In genomic region chr11:107188565-107189552, GRCm38 (mm10) we compare ENCODE assay signal across 8 mouse cellular contexts. TPM values are rescaled to one million over a fixed set of nuclear protein-coding genes. Genes with fewer than 3 reads are reported as not detected.
A peak's percentile ranks its signal among the peaks of the same experiment; 100 is the strongest.
DNase-seq lines count a peak whose midpoint lies in the region; ATAC-seq and TF ChIP-seq lines count a peak whose summit lies in the region.

Gene Nol11 (minus strand): TSS chr11:107189381.

- DNase-seq in MN1 (ENCODE audit: low spot score) = peak; percentile 98
- peak; percentile 99 for DNase-seq in cerebellum, adult 9-10 months
- DNase-seq in hindbrain, embryonic 10.5 days (ENCODE audit: low spot score) = peak; percentile 98
- peak; percentile 98 for DNase-seq in layer of hippocampus, adult 9-11 months
- DNase-seq in lung, postnatal 0 days (ENCODE audit: low spot score) = peak; percentile 99
- peak; percentile 99 for DNase-seq in ovary, postnatal 14 days (ENCODE audit: low spot score)
- DNase-seq in thymus, postnatal 14 days = peak; percentile 98

- H3K9ac ChIP-seq in lung, postnatal 0 days (replicated peaks; ENCODE audit: low read depth) = peak within 1 kb of the TSS; percentile 77

- WGBS in hindbrain, embryonic 10.5 days = under 1% methylated on average over 62 of the region's 62 CpGs
- WGBS in lung, postnatal 0 days = under 1% methylated on average over 62 of the region's 62 CpGs

- H3K36me3 ChIP-seq in hindbrain, embryonic 10.5 days = peaks cover 34% of the 10 kb centered on the region
- H3K36me3 ChIP-seq in lung, postnatal 0 days (ENCODE audit: insufficient read depth, low read length) = peaks cover 2% of the 10 kb centered on the region; the same call in 1 of the 2 replicates

- H3K4me3 ChIP-seq in hindbrain, embryonic 10.5 days = peak within 1 kb of the TSS; percentile 91
- H3K4me3 ChIP-seq in lung, postnatal 0 days (ENCODE audit: low read depth, low read length) = peak within 1 kb of the TSS; percentile 70

- peak within 1 kb of the TSS; percentile 92 for H3K27ac ChIP-seq in hindbrain, embryonic 10.5 days
- peak within 1 kb of the TSS; percentile 57 for H3K27ac ChIP-seq in lung, postnatal 0 days (ENCODE audit: low read length)

- no peak; the same call in none of the 2 replicates for TF ChIP-seq EP300 in lung, postnatal 0 days (IDR thresholded peaks at IDR 0.05)

- H3K9me3 ChIP-seq in hindbrain, embryonic 10.5 days = no peaks in the 10 kb centered on the region
- H3K9me3 ChIP-seq in lung, postnatal 0 days (ENCODE audit: low read length) = no peaks in the 10 kb centered on the region

- H3K27me3 ChIP-seq in hindbrain, embryonic 10.5 days (ENCODE audit: insufficient read depth, poor library complexity, severe bottlenecking) = no peaks in the 10 kb centered on the region
- H3K27me3 ChIP-seq in lung, postnatal 0 days (replicated peaks; ENCODE audit: insufficient read depth, low read length) = no peaks in the 10 kb centered on the region

- peaks cover 7% of the 10 kb centered on the region for H3K4me1 ChIP-seq in hindbrain, embryonic 10.5 days (replicated peaks)
- H3K4me1 ChIP-seq in lung, postnatal 0 days (ENCODE audit: insufficient read depth, low read depth, low read length) = peaks cover 5% of the 10 kb centered on the region; the same call in 1 of the 2 replicates

- peak; percentile 99 for ATAC-seq in frontal cortex, adult (ENCODE audit: low TSS enrichment)
- ATAC-seq in lung, postnatal 0 days = peak; percentile 99

- peak within 1 kb of the TSS; percentile 88 for H3K4me2 ChIP-seq in lung, postnatal 0 days (replicated peaks; ENCODE audit: low read depth, low read length)

- TF ChIP-seq CTCF in lung, postnatal 0 days (IDR thresholded peaks at IDR 0.05) = peak; percentile 97

RNA-seq across cellular contexts. Expression of gene Nol11, which starts in this region (rescaled TPM):
- polyA plus RNA-seq in hindbrain, embryonic 10.5 days (2016; fragmentation: Nextera tagmentation; extraction: Ambion mirVana) = 64.5 and 68.8 TPM in 2 replicates
- polyA plus RNA-seq in lung, postnatal 0 days (2015; fragmentation: Nextera tagmentation; extraction: Ambion mirVana) = 15.5 and 18.4 TPM in 2 replicates

Comparison
In these comparisons a context has a peak if more than half of its experiments do, and no peak if none do; other contexts are left out.
1. Peak in every context shown above with its lines: DNase-seq, ATAC-seq, H3K4me3 ChIP-seq and H3K27ac ChIP-seq.